Mouse (Mus musculus) heart, postnatal 10 days (tissue): ENCODE measurements around the gene Cks1b. TPM values are rescaled to one million over a fixed set of nuclear protein-coding genes. Genes with fewer than 3 reads are reported as not detected.

Experiments used
- DNase-seq, 2 experiments: peaks; one replicate each; pipeline ENCODE4 v3.0.0; 2021
- intact Hi-C: fragments of 180-260 bp; cut with DNase I; formaldehyde crosslinking; loops from one replicate; pipeline ENCODE4 v1.15.1; 2025
- total RNA-seq, 2 experiments: library from RNA; stranded (reverse); gene quantifications; 2 replicates each; pipeline ENCODE4 v1.2.3; 2021

The Cks1b gene
- total RNA-seq, 2 experiments from 2014 or later: 26.6 to 26.9 TPM

GRCm38 (mm10) chr3:89408448-89408847, 9.7 kb downstream of the Cks1b start:
- intact Hi-C loops: loop anchor here (5.0 kb wide), 1 partner anchor 39 kb away; no protein-coding TSS in a partner anchor
- DNase-seq: no peak

GRCm38 (mm10) chr3:89406887-89407286, 11.3 kb downstream of the Cks1b start:
- DNase-seq: no peak
- intact Hi-C loops: loop anchor here (5.0 kb wide), 1 partner anchor 40 kb away; no protein-coding TSS in a partner anchor

- no peak for DNase-seq
Observed at GRCm38 (mm10) chr3:89402693-89403092, 15.5 kb downstream of the Cks1b start, which contains the start of gene Lenep. TSS of gene Lenep (minus strand) at chr3:89402793.

GRCm38 (mm10) chr3:89401329-89401728, 16.9 kb downstream of the Cks1b start:
- DNase-seq: no peak

More at GRCm38 (mm10) chr3:89402693-89403092, 15.5 kb downstream of the Cks1b start, which contains the start of gene Lenep:
- intact Hi-C loops: no loop called here

GRCm38 (mm10) chr3:89396654-89397005, 21.6 kb downstream of the Cks1b start:
- DNase-seq: no peak
- intact Hi-C loops: loop anchor here (1.0 kb wide), 1 partner anchor 89 kb away; no protein-coding TSS in a partner anchor

More at GRCm38 (mm10) chr3:89401329-89401728, 16.9 kb downstream of the Cks1b start:
- intact Hi-C loops: no loop called here

- intact Hi-C loops: loop anchor here (1.0 to 2.0 kb wide), 3 partner anchors 15 to 89 kb away; partner anchors contain the start of genes Cks1b, Flad1 and Shc1
- DNase-seq: peak; percentile 82 to 83
Observed at GRCm38 (mm10) chr3:89395806-89396653, 22.2 kb downstream of the Cks1b start.

GRCm38 (mm10) chr3:89395419-89395805, 22.8 kb downstream of the Cks1b start:
- peak in 1 of 2 experiments; percentile 40 for DNase-seq
- intact Hi-C loops: loop anchor here (2.0 kb wide), 2 partner anchors 15 to 23 kb away; partner anchors contain the start of genes Cks1b, Flad1 and Shc1

- intact Hi-C loops: loop anchor here (2.0 kb wide), 2 partner anchors 16 to 24 kb away; partner anchors contain the start of genes Cks1b, Flad1 and Shc1
- DNase-seq: peak; percentile 90 to 91
Observed at GRCm38 (mm10) chr3:89394894-89395256, 23.3 kb downstream of the Cks1b start.

- intact Hi-C loops: loop anchor here (2.0 kb wide), 2 partner anchors 17 to 25 kb away; partner anchors contain the start of genes Cks1b, Flad1 and Shc1
- DNase-seq: peak; percentile 82 to 85
Observed at GRCm38 (mm10) chr3:89394006-89394893, 23.9 kb downstream of the Cks1b start, which contains the start of gene Zbtb7b. TSS of gene Zbtb7b (minus strand) at chr3:89394776.

- intact Hi-C loops: loop anchor here (2.0 kb wide), 3 partner anchors 17 to 39 kb away; partner anchors contain the start of genes Cks1b, Flad1 and Shc1
Observed at GRCm38 (mm10) chr3:89393605-89394004, 24.6 kb downstream of the Cks1b start.

GRCm38 (mm10) chr3:89392871-89393311, 25.3 kb downstream of the Cks1b start:
- peak; percentile 51 to 57 for DNase-seq
- intact Hi-C loops: loop anchor here (2.0 kb wide), 1 partner anchor 38 kb away; no protein-coding TSS in a partner anchor

More at GRCm38 (mm10) chr3:89393605-89394004, 24.6 kb downstream of the Cks1b start:
- DNase-seq: peak; percentile 99 to 100

GRCm38 (mm10) chr3:89391663-89392511, 26.3 kb downstream of the Cks1b start:
- intact Hi-C loops: loop anchor here (2.0 kb wide), 1 partner anchor 37 kb away; no protein-coding TSS in a partner anchor
- DNase-seq: peak; percentile 83 to 84

- DNase-seq: peak; percentile 53 to 66
- intact Hi-C loops: no loop called here
Observed at GRCm38 (mm10) chr3:89390699-89391662, 27.2 kb downstream of the Cks1b start.

GRCm38 (mm10) chr3:89390111-89390515, 28.1 kb downstream of the Cks1b start:
- peak; percentile 73 to 83 for DNase-seq

GRCm38 (mm10) chr3:89388901-89389740, 29.1 kb downstream of the Cks1b start:
- intact Hi-C loops: no loop called here
- peak; percentile 52 to 66 for DNase-seq

More at GRCm38 (mm10) chr3:89390111-89390515, 28.1 kb downstream of the Cks1b start:
- intact Hi-C loops: no loop called here

GRCm38 (mm10) chr3:89388134-89388881, 29.9 kb downstream of the Cks1b start:
- intact Hi-C loops: no loop called here
- DNase-seq: peak; percentile 87 to 88
